In the genomic region with DNA sequence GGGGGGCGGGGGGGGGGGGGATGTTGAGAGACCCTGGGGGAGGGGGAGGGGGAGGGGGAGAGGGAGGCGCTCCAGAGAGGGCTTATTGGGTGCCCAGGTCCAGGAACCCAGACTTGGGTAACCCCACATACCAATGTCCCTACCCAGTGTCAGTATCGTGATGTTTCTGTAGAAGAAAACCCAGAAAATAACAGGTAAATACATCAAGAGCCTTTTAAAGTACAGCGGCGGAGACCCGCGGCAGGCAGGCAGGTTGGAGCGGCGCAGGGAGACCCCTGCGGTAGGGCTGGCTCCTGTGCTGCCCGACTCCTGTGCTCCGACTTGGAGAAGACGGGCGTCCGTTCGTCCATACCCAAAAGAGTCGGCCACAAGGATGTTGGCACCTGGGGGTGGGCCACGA, we compare ENCODE assay signal across 8 mouse cellular contexts. TPM values are rescaled to one million over a fixed set of nuclear protein-coding genes. Genes with fewer than 3 reads are reported as not detected.
DNase-seq lines count a peak whose midpoint lies in the region; ATAC-seq and TF ChIP-seq lines count a peak whose summit lies in the region.

No protein-coding gene starts in this region.

- no peak overlapping the region for H3K27ac ChIP-seq in heart, adult 2 months
- peak overlapping the region; percentile 50 for H3K27ac ChIP-seq in ES-E14 (ENCODE audit: insufficient read depth, low read depth, low read length, poor library complexity, severe bottlenecking)
- no peak overlapping the region for H3K27ac ChIP-seq in hindbrain, embryonic 12.5 days
- H3K27ac ChIP-seq in midbrain, embryonic 13.5 days = no peak overlapping the region

- no peak for TF ChIP-seq CTCF in heart, adult 2 months (IDR thresholded peaks at IDR 0.05)

- intact Hi-C loops in heart, adult 2 months (cut with DNase I) = no loop called here
- intact Hi-C loops in heart, postnatal 36 days (cut with DNase I) = loop anchor here (5.0 kb wide), 1 partner anchor 115 kb away; no protein-coding TSS in a partner anchor

- DNase-seq in heart, adult 2 months = no peak
- no peak for DNase-seq in heart, postnatal 36 days
- DNase-seq in ES-E14 (ENCODE audit: low read depth, low spot score) = no peak
- DNase-seq in cerebellum, postnatal 10 days = no peak
- DNase-seq in Muller cell, postnatal 12 days (ENCODE audit: inconsistent ontology term) = no peak
- DNase-seq in right cerebral cortex, postnatal 4 days = no peak

- peak overlapping the region; percentile 22 for H3K4me3 ChIP-seq in heart, adult 2 months
- peak overlapping the region; percentile 54 to 75 for H3K4me3 ChIP-seq in ES-E14 (ENCODE audit: insufficient read depth in 1 of 2, low read depth in 1 of 2, low read length in 2 of 2, poor library complexity in 1 of 2, severe bottlenecking in 1 of 2)
- peak overlapping the region; percentile 35 for H3K4me3 ChIP-seq in hindbrain, embryonic 12.5 days
- peak overlapping the region; percentile 37 for H3K4me3 ChIP-seq in midbrain, embryonic 13.5 days (replicated peaks)

- WGBS in heart, adult 2 months = under 1% methylated on average over 17 of the region's 18 CpGs
- WGBS in hindbrain, embryonic 12.5 days = under 1% methylated on average over 14 of the region's 18 CpGs
- 2% methylated on average over 17 of the region's 18 CpGs for WGBS in midbrain, embryonic 13.5 days

- H3K36me3 ChIP-seq in heart, adult 2 months (ENCODE audit: control insufficient read depth, insufficient read depth, low read length) = no peaks in the 10 kb centered on the region
- H3K36me3 ChIP-seq in ES-E14 (ENCODE audit: control insufficient read depth, insufficient read depth, low read length, poor library complexity, severe bottlenecking) = no peaks in the 10 kb centered on the region
- no peaks in the 10 kb centered on the region for H3K36me3 ChIP-seq in hindbrain, embryonic 12.5 days
- no peaks in the 10 kb centered on the region for H3K36me3 ChIP-seq in midbrain, embryonic 13.5 days

- ATAC-seq in hindbrain, embryonic 12.5 days (ENCODE audit: low FRiP score) = peak; percentile 63
- ATAC-seq in midbrain, embryonic 13.5 days = peak; percentile 44; the same call in 1 of the 2 replicates

- no peaks in the 10 kb centered on the region for H3K4me1 ChIP-seq in heart, adult 2 months (ENCODE audit: control insufficient read depth, insufficient read depth, low read length)
- H3K4me1 ChIP-seq in ES-E14 (ENCODE audit: control insufficient read depth in 2 of 2, insufficient read depth in 2 of 2, low read length in 2 of 2, poor library complexity in 1 of 2) = peaks cover 0 to 13% of the 10 kb centered on the region in 2 experiments; a peak in 1 of 4 replicates
- peaks cover 5% of the 10 kb centered on the region; the same call in 1 of the 2 replicates for H3K4me1 ChIP-seq in hindbrain, embryonic 12.5 days
- 0 out of 2 replicates have a peak, but pooled peaks cover 2% of the 10 kb centered on the region for H3K4me1 ChIP-seq in midbrain, embryonic 13.5 days (replicated peaks)

- in situ Hi-C loops in ES-E14 (cut with MboI; ENCODE audit: low sequenced_read_pairs in 2 of 2, unreplicated experiment in 2 of 2) = loop anchor here (10.0 to 25.0 kb wide), 2 partner anchors 67 to 110 kb away; no protein-coding TSS in a partner anchor

- H3K27me3 ChIP-seq in heart, adult 2 months (ENCODE audit: control insufficient read depth, insufficient read depth, low read length) = peaks cover 28% of the 10 kb centered on the region
- H3K27me3 ChIP-seq in hindbrain, embryonic 12.5 days = peaks cover 79% of the 10 kb centered on the region
- peaks cover 86% of the 10 kb centered on the region for H3K27me3 ChIP-seq in midbrain, embryonic 13.5 days

- no peak for TF ChIP-seq POLR2A in heart, adult 2 months (IDR thresholded peaks at IDR 0.05; ENCODE audit: insufficient read depth, low read depth, low read length)

- H3K9me3 ChIP-seq in ES-E14 (ENCODE audit: control insufficient read depth, insufficient read depth, low read depth, low read length) = no peaks in the 10 kb centered on the region
- no peaks in the 10 kb centered on the region for H3K9me3 ChIP-seq in hindbrain, embryonic 12.5 days (replicated peaks)
- no peaks in the 10 kb centered on the region for H3K9me3 ChIP-seq in midbrain, embryonic 13.5 days

- TF ChIP-seq EP300 in heart, adult 2 months (IDR thresholded peaks at IDR 0.05; ENCODE audit: insufficient read depth, low read depth, low read length) = no peak

- no peak overlapping the region for H3K9ac ChIP-seq in heart, adult 2 months (ENCODE audit: low read depth, low read length)
- peak overlapping the region; percentile 82 for H3K9ac ChIP-seq in ES-E14 (ENCODE audit: insufficient read depth, low read depth, low read length, poor library complexity, severe bottlenecking)
- no peak overlapping the region for H3K9ac ChIP-seq in hindbrain, embryonic 12.5 days
- no peak overlapping the region; the same call in 1 of the 2 replicates for H3K9ac ChIP-seq in midbrain, embryonic 13.5 days (replicated peaks)

- H3K4me2 ChIP-seq in hindbrain, embryonic 12.5 days (replicated peaks) = peak overlapping the region; percentile 56
- peak overlapping the region; percentile 58 for H3K4me2 ChIP-seq in midbrain, embryonic 13.5 days (replicated peaks)

- H3K79me2 ChIP-seq in heart, adult 2 months (replicated peaks; ENCODE audit: control insufficient read depth, insufficient read depth, low read length) = no peaks in the 10 kb centered on the region

TF ChIP-seq in ES-E14, 5 proteins besides CTCF, POLR2A, EP300 and RAD21:
- no peak for TF ChIP-seq HCFC1 (IDR thresholded peaks at IDR 0.05; ENCODE audit: borderline replicate concordance, insufficient read depth, low read length)
- TF ChIP-seq ZNF384 (IDR thresholded peaks at IDR 0.05; ENCODE audit: low read depth, low read length) = no peak
- no peak for TF ChIP-seq ZC3H11A (IDR thresholded peaks at IDR 0.05; ENCODE audit: borderline replicate concordance, low read depth, low read length)
- no peak for TF ChIP-seq MAFK (IDR thresholded peaks at IDR 0.05; ENCODE audit: insufficient read depth, low read depth, low read length)
- no peak for TF ChIP-seq CHD2 (IDR thresholded peaks at IDR 0.05; ENCODE audit: low read depth, low read length)

RNA-seq across cellular contexts. Expression of a gene that starts 33.9 kb away (rescaled TPM):
- total RNA-seq in heart, adult 2 months (2021) = 1 to 10 TPM; 1.2 to 1.3 TPM
- polyA plus RNA-seq in heart, adult 2 months (2012; rRNA removed) = 1.1 and 2.4 TPM in 2 replicates
- 1 to 10 TPM in 1 of 2 experiments, under 1 TPM in 1; 0.47 to 1.4 TPM for total RNA-seq in heart, postnatal 36 days (2021)
- total RNA-seq in ES-E14 (2012; rRNA removed) = not detected in 2 replicates
- polyA plus RNA-seq in hindbrain, embryonic 12.5 days (2016; fragmentation: Nextera tagmentation; extraction: Ambion mirVana) = 2.0 TPM in 2 replicates
- polyA plus RNA-seq in midbrain, embryonic 13.5 days (2015; fragmentation: Nextera tagmentation; extraction: Ambion mirVana) = 1.2 and 1.9 TPM in 2 replicates

RNA-seq across cellular contexts. Expression of a gene that starts 58.1 kb away (rescaled TPM):
- 10 to 100 TPM; 34.1 to 34.7 TPM for total RNA-seq in heart, adult 2 months (2021)
- polyA plus RNA-seq in heart, adult 2 months (2012; rRNA removed) = 1.2 TPM in 1 of 2 replicates, not detected in the other
- total RNA-seq in heart, postnatal 36 days (2021) = 10 to 100 TPM; 51.8 to 59.2 TPM
- 1,985 and 2,453 TPM in 2 replicates for total RNA-seq in ES-E14 (2012; rRNA removed)
- polyA plus RNA-seq in hindbrain, embryonic 12.5 days (2016; fragmentation: Nextera tagmentation; extraction: Ambion mirVana) = 8.6 and 14.4 TPM in 2 replicates
- polyA plus RNA-seq in midbrain, embryonic 13.5 days (2015; fragmentation: Nextera tagmentation; extraction: Ambion mirVana) = 9.1 TPM in 2 replicates

RNA-seq across cellular contexts. Expression of a gene that starts 59.2 kb away (rescaled TPM):
- 10 to 100 TPM; 11.5 to 18.3 TPM for total RNA-seq in heart, adult 2 months (2021)
- polyA plus RNA-seq in heart, adult 2 months (2012; rRNA removed) = 0.94 and 5.2 TPM in 2 replicates
- total RNA-seq in heart, postnatal 36 days (2021) = 10 to 100 TPM; 36.6 to 38.6 TPM
- 806 and 880 TPM in 2 replicates for total RNA-seq in ES-E14 (2012; rRNA removed)
- 39.7 and 58.2 TPM in 2 replicates for polyA plus RNA-seq in hindbrain, embryonic 12.5 days (2016; fragmentation: Nextera tagmentation; extraction: Ambion mirVana)
- 47.8 and 48.8 TPM in 2 replicates for polyA plus RNA-seq in midbrain, embryonic 13.5 days (2015; fragmentation: Nextera tagmentation; extraction: Ambion mirVana)

Comparison
In these comparisons a context has a peak if more than half of its experiments do, and no peak if none do; other contexts are left out.
1. RNA of a gene that starts 58.1 kb away (total RNA-seq): 1,985 to 2,453 TPM in ES-E14; 51.8 to 59.2 TPM in heart, postnatal 36 days and 34.1 to 34.7 TPM in heart, adult 2 months; every median in the first group is over 10 times any median in the second.
2. RNA of a gene that starts 59.2 kb away (total RNA-seq): 806 to 880 TPM in ES-E14; 36.6 to 38.6 TPM in heart, postnatal 36 days and 11.5 to 18.3 TPM in heart, adult 2 months; every median in the first group is over 10 times any median in the second.
3. Peak in every context shown above with its lines, with median percentiles within 50 percentile points of each other: H3K4me3 ChIP-seq.